8 mouse cellular contexts compared by ENCODE assay signal in genomic region chr8:31520991-31521448, GRCm38 (mm10).
DNase-seq lines count a peak whose midpoint lies in the region; ATAC-seq and TF ChIP-seq lines count a peak whose summit lies in the region.

No protein-coding gene starts in this region.

- H3K27ac ChIP-seq in embryonic facial prominence, embryonic 11.5 days (replicated peaks; ENCODE audit: low read depth, low read length) = no peak overlapping the region
- H3K27ac ChIP-seq in kidney, embryonic 16.5 days (ENCODE audit: low read length) = 0 out of 2 replicates have a peak overlapping the region, but pooled peaks have one; percentile 14
- no peak overlapping the region for H3K27ac ChIP-seq in stomach, embryonic 14.5 days (ENCODE audit: low read length)
- no peak overlapping the region for H3K27ac ChIP-seq in left cerebral cortex, adult 2 months
- H3K27ac ChIP-seq in heart, adult 2 months = no peak overlapping the region

- H3K4me1 ChIP-seq in embryonic facial prominence, embryonic 11.5 days (ENCODE audit: control insufficient read depth, insufficient read depth, low read length) = no peaks in the 10 kb centered on the region
- H3K4me1 ChIP-seq in kidney, embryonic 16.5 days (ENCODE audit: insufficient read depth, low read length) = no peaks in the 10 kb centered on the region
- no peaks in the 10 kb centered on the region for H3K4me1 ChIP-seq in stomach, embryonic 14.5 days (ENCODE audit: control insufficient read depth, insufficient read depth, low read length)
- no peaks in the 10 kb centered on the region for H3K4me1 ChIP-seq in heart, adult 2 months (ENCODE audit: control insufficient read depth, insufficient read depth, low read length)

- H3K27me3 ChIP-seq in embryonic facial prominence, embryonic 11.5 days (ENCODE audit: control insufficient read depth, insufficient read depth, low read length) = no peaks in the 10 kb centered on the region
- no peaks in the 10 kb centered on the region for H3K27me3 ChIP-seq in kidney, embryonic 16.5 days (ENCODE audit: insufficient read depth, low read length)
- no peaks in the 10 kb centered on the region for H3K27me3 ChIP-seq in stomach, embryonic 14.5 days (ENCODE audit: control insufficient read depth, insufficient read depth, low read length)
- H3K27me3 ChIP-seq in heart, adult 2 months (ENCODE audit: control insufficient read depth, insufficient read depth, low read length) = no peaks in the 10 kb centered on the region

- H3K36me3 ChIP-seq in embryonic facial prominence, embryonic 11.5 days (replicated peaks; ENCODE audit: control insufficient read depth, insufficient read depth, low read depth, low read length) = no peaks in the 10 kb centered on the region
- H3K36me3 ChIP-seq in kidney, embryonic 16.5 days (ENCODE audit: insufficient read depth, low read length) = no peaks in the 10 kb centered on the region
- no peaks in the 10 kb centered on the region for H3K36me3 ChIP-seq in stomach, embryonic 14.5 days (ENCODE audit: control insufficient read depth, insufficient read depth, low read length)
- no peaks in the 10 kb centered on the region for H3K36me3 ChIP-seq in heart, adult 2 months (ENCODE audit: control insufficient read depth, insufficient read depth, low read length)

- no peak overlapping the region for H3K9ac ChIP-seq in embryonic facial prominence, embryonic 11.5 days (replicated peaks; ENCODE audit: low read length)
- no peak overlapping the region for H3K9ac ChIP-seq in kidney, embryonic 16.5 days (replicated peaks; ENCODE audit: low read length)
- no peak overlapping the region for H3K9ac ChIP-seq in stomach, embryonic 14.5 days (replicated peaks; ENCODE audit: low read depth, low read length)
- no peak overlapping the region for H3K9ac ChIP-seq in heart, adult 2 months (ENCODE audit: low read depth, low read length)

- DNase-seq in embryo, embryonic 10 days (ENCODE audit: low spot score) = peak; percentile 11
- no peak for DNase-seq in embryo, embryonic 9.5 days (ENCODE audit: extremely low spot score)
- peak; percentile 35 for DNase-seq in embryonic facial prominence, embryonic 11.5 days (ENCODE audit: low spot score)
- no peak for DNase-seq in frontal cortex, postnatal 14 days (ENCODE audit: low spot score in 2 of 2)
- DNase-seq in left cerebral cortex, adult 2 months (ENCODE audit: extremely low spot score in 1 of 2, low spot score in 2 of 2) = no peak
- DNase-seq in heart, adult 2 months = no peak

- no peaks in the 10 kb centered on the region for H3K79me2 ChIP-seq in heart, adult 2 months (replicated peaks; ENCODE audit: control insufficient read depth, insufficient read depth, low read length)

- intact Hi-C loops in left cerebral cortex, adult 2 months (cut with DNase I) = no loop called here
- intact Hi-C loops in heart, adult 2 months (cut with DNase I) = no loop called here

- WGBS in embryonic facial prominence, embryonic 11.5 days = 50% methylated on average over 2 of the region's 2 CpGs
- WGBS in kidney, embryonic 16.5 days = 44% methylated on average over 2 of the region's 2 CpGs
- 41% methylated on average over 2 of the region's 2 CpGs for WGBS in stomach, embryonic 14.5 days
- WGBS in heart, adult 2 months = 46% methylated on average over 2 of the region's 2 CpGs

- TF ChIP-seq EP300 in heart, adult 2 months (IDR thresholded peaks at IDR 0.05; ENCODE audit: insufficient read depth, low read depth, low read length) = no peak

- no peak for TF ChIP-seq POLR2A in heart, adult 2 months (IDR thresholded peaks at IDR 0.05; ENCODE audit: insufficient read depth, low read depth, low read length)

- no peak overlapping the region for H3K4me2 ChIP-seq in embryonic facial prominence, embryonic 11.5 days (ENCODE audit: low read depth, low read length)
- no peak overlapping the region for H3K4me2 ChIP-seq in kidney, embryonic 16.5 days (replicated peaks; ENCODE audit: low read depth, low read length)
- H3K4me2 ChIP-seq in stomach, embryonic 14.5 days (replicated peaks; ENCODE audit: low read depth, low read length) = no peak overlapping the region

- H3K9me3 ChIP-seq in embryonic facial prominence, embryonic 11.5 days (replicated peaks; ENCODE audit: control insufficient read depth, low read length) = no peaks in the 10 kb centered on the region
- H3K9me3 ChIP-seq in kidney, embryonic 16.5 days (ENCODE audit: low read length) = no peaks in the 10 kb centered on the region
- H3K9me3 ChIP-seq in stomach, embryonic 14.5 days (ENCODE audit: control insufficient read depth, low read depth, low read length) = no peaks in the 10 kb centered on the region

- H3K4me3 ChIP-seq in embryonic facial prominence, embryonic 11.5 days (ENCODE audit: low read depth, low read length) = no peak overlapping the region
- no peak overlapping the region for H3K4me3 ChIP-seq in kidney, embryonic 16.5 days (ENCODE audit: low read length)
- H3K4me3 ChIP-seq in stomach, embryonic 14.5 days (ENCODE audit: low read depth, low read length) = no peak overlapping the region
- H3K4me3 ChIP-seq in left cerebral cortex, adult 2 months = no peak overlapping the region
- H3K4me3 ChIP-seq in heart, adult 2 months = no peak overlapping the region

- TF ChIP-seq CTCF in left cerebral cortex, adult 2 months (IDR thresholded peaks at IDR 0.05) = no peak
- TF ChIP-seq CTCF in heart, adult 2 months (IDR thresholded peaks at IDR 0.05) = no peak

- peak; percentile 48; the same call in 1 of the 2 replicates for ATAC-seq in embryonic facial prominence, embryonic 11.5 days (replicated peaks; ENCODE audit: insufficient number of reproducible peaks, low FRiP score, low TSS enrichment, low read depth)
- ATAC-seq in kidney, embryonic 16.5 days (ENCODE audit: low FRiP score, low TSS enrichment) = peak; percentile 95
- peak; percentile 84 for ATAC-seq in stomach, embryonic 14.5 days (ENCODE audit: insufficient number of reproducible peaks, insufficient read depth, low FRiP score, low read depth)

Comparison
In these comparisons a context has a peak if more than half of its experiments do, and no peak if none do; other contexts are left out.
1. DNase-seq: peak in embryo, embryonic 10 days (single experiment) and embryonic facial prominence, embryonic 11.5 days (single experiment); none in embryo, embryonic 9.5 days (single experiment), frontal cortex, postnatal 14 days (0 of 2), left cerebral cortex, adult 2 months (0 of 2) and heart, adult 2 months (0 of 2).
2. Peak in every context shown above with its lines, with median percentiles within 50 percentile points of each other: ATAC-seq.